Mouse (Mus musculus) intestine, postnatal 0 days (tissue): ENCODE results near the gene Tpgs1. TPM values are rescaled to one million over a fixed set of nuclear protein-coding genes. Genes with fewer than 3 reads are reported as not detected.

Experiments used
- ATAC-seq: fragments of 200-750 bp; cut with Nextera tagmentation; 2 replicates; pipeline ENCODE4 v1.8.0; 2017; ENCODE audit warnings: mild to moderate bottlenecking, moderate TSS enrichment, moderate library complexity
- H3K27ac ChIP-seq: fragments of 300-500 bp; sonication (generic); 2 replicates; pipeline ENCODE4 v1.5.1; 2014; ENCODE audit warnings: mild to moderate bottlenecking, low read depth, low read length, moderate library complexity
- H3K27me3 ChIP-seq: fragments of 300-500 bp; sonication (generic); replicated peaks from 2 replicates; pipeline ENCODE4 v1.6.1; 2014; ENCODE audit warnings: low read length, mixed read lengths; ENCODE audit not compliant: control insufficient read depth, insufficient read depth
- H3K36me3 ChIP-seq: fragments of 300-500 bp; sonication (generic); 2 replicates; pipeline ENCODE4 v1.6.1; 2014; ENCODE audit warnings: mild to moderate bottlenecking, moderate library complexity; ENCODE audit not compliant: control insufficient read depth, insufficient read depth
- H3K4me1 ChIP-seq: fragments of 300-500 bp; sonication (generic); replicated peaks from 2 replicates; pipeline ENCODE4 v1.6.1; 2014; ENCODE audit warnings: antibody characterized with exemption, low read length, mixed read lengths; ENCODE audit not compliant: control insufficient read depth, insufficient read depth
- H3K4me2 ChIP-seq: fragments of 300-500 bp; sonication (generic); replicated peaks from 2 replicates; pipeline ENCODE4 v1.6.1; 2014; ENCODE audit warnings: low read depth, mild to moderate bottlenecking, moderate library complexity
- H3K4me3 ChIP-seq: fragments of 300-500 bp; sonication (generic); 2 replicates; pipeline ENCODE4 v1.5.1; 2014; ENCODE audit warnings: low read depth, low read length
- H3K9ac ChIP-seq: fragments of 300-500 bp; sonication (generic); 2 replicates; pipeline ENCODE4 v1.6.1; 2014; ENCODE audit warnings: mild to moderate bottlenecking, low read depth, low read length
- H3K9me3 ChIP-seq: fragments of 300-500 bp; sonication (generic); 2 replicates; pipeline ENCODE4 v1.6.1; 2016; ENCODE audit warnings: mixed run types; ENCODE audit not compliant: control insufficient read depth
- CTCF ChIP-seq: sonication (generic); IDR thresholded peaks from 2 replicates; pipeline ENCODE4 v1.5.1; 2016; ENCODE audit warnings: low read depth, mild to moderate bottlenecking, control low read depth, antibody characterized with exemption, moderate library complexity
- WGBS: fragments of 180-500 bp; shearing (Covaris S2); extraction: QIAGEN DNeasy Blood & Tissue Kit; methylation state at CpG from one replicate; pipeline ENCODE4 v1.1.7; 2014; 5-methylcytosine and 5-hydroxymethylcytosine counted together
- polyA plus RNA-seq: library from polyadenylated mRNA; unstranded; fragments of >200 nt; fragmentation: Nextera tagmentation; extraction: Ambion mirVana; gene quantifications from 2 replicates; pipeline ENCODE4 v1.2.1, GENCODE M21; 2015

The Tpgs1 gene
- polyA plus RNA-seq, 1 experiment from 2014 or later, result 47.6 TPM

DNA sequence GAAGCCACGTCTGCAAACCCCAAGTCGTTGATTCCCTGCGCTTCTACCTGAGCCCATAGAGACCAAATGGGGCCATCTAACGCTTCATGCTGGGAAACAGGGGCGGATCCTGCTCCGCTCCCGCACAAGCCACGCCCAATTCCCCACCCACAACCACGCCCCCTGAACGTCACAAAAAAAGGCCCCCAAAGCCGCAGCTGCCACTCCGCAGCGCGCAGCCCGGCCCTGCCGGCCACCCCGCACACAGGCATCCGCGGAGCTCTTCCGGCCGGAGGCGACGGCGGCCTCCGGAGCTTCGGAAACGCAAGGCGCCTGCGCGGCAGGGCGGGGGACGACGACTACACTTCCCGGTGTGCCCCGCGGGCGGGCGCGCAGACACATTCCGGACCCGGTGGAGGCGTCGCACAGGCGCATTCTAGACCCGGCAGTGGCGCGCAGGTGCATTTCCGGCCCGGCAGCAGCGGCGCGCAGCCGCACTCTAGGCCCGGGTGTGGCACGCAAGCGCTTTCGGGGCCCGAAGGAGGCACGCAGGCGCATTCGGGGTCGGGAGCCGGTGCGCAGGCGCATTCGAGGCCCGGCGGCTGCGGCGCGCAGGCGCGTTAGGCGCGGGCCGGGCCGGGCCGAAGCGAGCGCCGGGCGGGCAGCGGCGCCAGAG lies 12.5 kb downstream of the Tpgs1 start, which contains the start of gene Cdc34:
Gene Cdc34, plus strand, starts transcription at position 605 of the 655 bp plus-strand sequence.
- ATAC-seq, result peak; percentile 92
- peak within 1 kb of the TSS; percentile 72 for H3K4me3 ChIP-seq
- peak within 1 kb of the TSS; percentile 76 for H3K27ac ChIP-seq
- H3K9ac ChIP-seq, result peak within 1 kb of the TSS; percentile 82
- TF ChIP-seq CTCF, result peak; percentile 63
- no peaks in the 10 kb centered on the region for H3K9me3 ChIP-seq
- H3K4me1 ChIP-seq, result no peaks in the 10 kb centered on the region; the same call in 1 of the 2 replicates
- peak within 1 kb of the TSS; percentile 86 for H3K4me2 ChIP-seq
- H3K36me3 ChIP-seq, result peaks cover 25% of the 10 kb centered on the region
- under 1% methylated on average over 57 of the region's 84 CpGs for WGBS
- no peaks in the 10 kb centered on the region for H3K27me3 ChIP-seq

DNA sequence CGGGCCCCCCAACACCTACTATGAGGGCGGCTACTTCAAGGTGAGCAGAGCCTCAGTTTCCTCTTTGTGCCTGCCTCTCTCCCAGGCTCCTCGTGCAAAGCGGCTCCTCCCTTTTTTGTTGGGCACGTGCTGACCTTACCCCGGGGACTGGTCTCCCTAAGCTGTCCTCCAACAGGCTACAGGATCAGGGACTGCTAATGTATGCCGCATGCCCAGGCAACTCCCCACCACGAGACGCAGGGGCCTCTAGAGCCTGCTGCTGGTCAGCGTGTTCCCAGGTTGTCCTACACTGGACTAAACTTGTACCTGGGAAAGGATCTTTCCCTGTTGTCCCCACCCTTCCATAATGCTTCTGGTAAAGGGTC lies 13.4 kb downstream of the Tpgs1 start:
- Histone ChIP-seq H3K36me3 (peaks cover 33% of the 10 kb centered on the region), H3K4me3 (peak overlapping the region; percentile 72), H3K4me2 (peak overlapping the region; percentile 86), H3K27ac (peak overlapping the region; percentile 76), H3K9ac (peak overlapping the region; percentile 82), H3K27me3 (no peaks in the 10 kb centered on the region), H3K4me1 (no peaks in the 10 kb centered on the region; the same call in 1 of the 2 replicates), H3K9me3 (no peaks in the 10 kb centered on the region)
- ATAC-seq, result 0 out of 2 replicates have a peak, but pooled peaks have one; percentile 2
- WGBS, result 0% methylated on average over 10 of the region's 10 CpGs
- no peak for TF ChIP-seq CTCF

DNA sequence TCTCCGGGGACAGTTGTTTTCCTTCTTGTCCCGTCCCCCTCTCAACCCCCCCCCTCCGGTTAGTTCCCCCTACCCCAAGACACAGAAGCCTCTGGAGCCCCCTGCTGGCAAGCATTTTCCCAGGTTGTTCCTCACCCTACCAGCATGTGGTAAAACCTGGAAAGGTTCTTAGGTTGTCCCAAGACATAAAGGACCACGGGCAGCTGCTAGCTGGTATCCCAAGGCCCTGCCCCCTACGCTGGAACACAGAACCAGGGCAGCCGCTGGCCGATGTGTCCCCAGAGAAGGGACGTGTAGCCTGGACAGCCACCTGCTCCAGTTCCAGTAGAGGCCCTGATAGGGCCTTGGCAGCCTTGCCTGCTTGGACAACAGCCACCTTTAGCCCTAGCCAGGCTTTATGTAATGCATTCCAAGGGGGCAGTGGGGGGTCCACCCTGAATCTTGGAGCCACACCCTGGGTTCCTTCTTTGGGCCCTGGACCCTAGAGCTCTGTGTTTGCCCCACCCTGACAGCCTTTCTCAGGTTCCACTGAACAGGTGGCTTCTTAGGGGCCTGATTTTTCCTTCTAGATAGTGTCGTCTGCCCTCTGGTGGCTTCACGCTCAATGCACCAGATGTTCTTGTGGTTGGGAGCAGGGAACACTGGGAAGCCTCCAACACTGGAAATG lies 13.9 kb downstream of the Tpgs1 start:
- Histone ChIP-seq H3K36me3 (peaks cover 38% of the 10 kb centered on the region), H3K4me2 (peak overlapping the region; percentile 86), H3K4me1 (no peaks in the 10 kb centered on the region; the same call in 1 of the 2 replicates), H3K27me3 (no peaks in the 10 kb centered on the region), H3K27ac (peak overlapping the region; percentile 76), H3K9ac (peak overlapping the region; percentile 82), H3K9me3 (no peaks in the 10 kb centered on the region), H3K4me3 (peak overlapping the region; percentile 72)
- peak; percentile 71 for TF ChIP-seq CTCF
- WGBS, result 2% methylated on average over 10 of the region's 10 CpGs
- 0 out of 2 replicates have a peak, but pooled peaks have one; percentile 7 for ATAC-seq

DNA sequence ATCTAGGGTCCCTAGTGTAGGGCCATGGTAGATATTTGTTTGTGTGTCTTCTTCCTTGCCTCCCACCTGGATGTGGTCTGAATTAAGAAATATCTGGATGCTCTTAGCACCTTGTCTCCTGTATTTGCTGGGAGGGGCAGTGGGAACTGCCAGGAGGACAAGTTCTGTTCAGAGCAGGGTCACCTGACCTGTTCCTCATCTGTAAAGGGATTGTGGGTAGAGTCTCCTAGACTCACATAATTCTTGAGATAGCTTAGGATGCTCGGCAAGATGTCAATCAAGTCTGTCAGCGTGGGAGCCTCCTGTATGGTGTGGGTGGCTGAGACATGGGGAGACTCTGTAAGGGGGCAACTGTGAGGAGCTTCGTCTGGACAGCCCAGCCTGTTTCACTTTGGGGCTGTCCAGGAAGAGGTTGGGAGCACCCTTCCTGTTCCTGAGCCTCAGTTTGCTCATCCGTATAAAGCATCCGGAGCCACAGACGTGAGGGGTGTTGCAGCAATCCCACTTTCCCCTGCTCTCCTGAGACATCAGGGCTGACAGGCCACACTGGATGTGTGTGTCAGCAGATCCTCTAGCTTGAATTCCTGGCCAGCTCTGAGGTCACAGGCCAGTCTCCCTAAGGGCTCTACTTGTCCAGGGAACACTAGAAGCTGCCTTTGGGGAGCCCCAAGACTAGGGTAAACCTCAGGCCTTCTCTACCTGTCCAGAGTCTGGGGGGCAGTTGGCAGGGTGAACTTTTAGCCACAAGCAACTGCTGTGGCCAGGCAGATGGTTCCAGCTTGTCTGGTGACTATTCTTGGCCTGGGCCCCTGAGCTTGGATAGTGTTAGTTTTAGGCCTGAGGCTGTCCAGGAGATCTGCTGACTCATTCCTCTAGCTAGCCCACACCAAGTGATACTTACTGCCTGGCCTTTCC lies 14.8 kb downstream of the Tpgs1 start:
- Histone ChIP-seq H3K36me3 (peaks cover 47% of the 10 kb centered on the region), H3K27me3 (no peaks in the 10 kb centered on the region), H3K27ac (peak overlapping the region; percentile 3; the same call in 1 of the 2 replicates), H3K4me2 (peak overlapping the region; percentile 86), H3K4me3 (peak overlapping the region; percentile 72; the same call in 1 of the 2 replicates), H3K4me1 (no peaks in the 10 kb centered on the region; the same call in 1 of the 2 replicates), H3K9ac (peak overlapping the region; percentile 82; the same call in 1 of the 2 replicates), H3K9me3 (no peaks in the 10 kb centered on the region)
- WGBS, result 69% methylated on average over 6 of the region's 6 CpGs
- no peak for TF ChIP-seq CTCF
- ATAC-seq, result no peak

DNA sequence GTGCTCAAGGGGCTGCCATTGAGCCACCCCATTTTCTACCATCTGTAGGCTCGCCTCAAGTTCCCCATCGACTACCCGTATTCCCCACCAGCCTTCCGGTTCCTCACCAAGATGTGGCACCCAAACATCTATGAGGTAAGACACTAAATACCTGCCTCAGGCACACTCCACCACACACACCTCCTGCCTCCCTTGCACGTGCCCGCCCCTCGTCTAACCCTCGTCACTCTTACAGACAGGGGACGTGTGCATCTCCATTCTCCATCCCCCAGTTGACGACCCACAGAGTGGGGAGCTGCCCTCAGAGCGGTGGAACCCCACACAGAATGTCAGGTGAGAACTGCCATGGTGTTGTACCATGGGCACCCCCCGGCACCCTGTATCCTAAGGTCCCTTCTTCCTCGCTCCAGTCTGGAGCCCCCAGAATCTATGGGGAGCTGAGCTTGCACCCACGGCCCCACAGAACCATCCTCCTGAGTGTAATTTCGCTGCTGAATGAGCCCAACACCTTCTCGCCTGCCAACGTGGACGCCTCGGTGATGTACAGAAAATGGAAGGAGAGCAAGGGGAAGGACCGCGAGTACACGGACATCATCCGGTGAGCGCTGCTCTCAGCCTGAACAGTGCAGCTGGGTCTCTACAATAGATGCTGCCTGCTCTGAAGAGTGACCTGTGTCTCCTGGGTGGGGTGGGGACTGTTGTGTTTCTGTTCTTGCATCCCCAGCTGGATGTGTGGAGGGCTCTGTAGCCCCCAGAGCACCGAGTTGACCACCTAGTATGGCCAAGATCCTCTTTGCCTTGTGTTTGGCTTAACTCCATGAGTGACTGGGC lies 15.8 kb downstream of the Tpgs1 start:
- Histone ChIP-seq H3K4me1 (no peaks in the 10 kb centered on the region; the same call in 1 of the 2 replicates), H3K27me3 (no peaks in the 10 kb centered on the region), H3K4me3 (no peak overlapping the region), H3K27ac (no peak overlapping the region), H3K36me3 (peaks cover 50% of the 10 kb centered on the region), H3K9ac (0 out of 2 replicates have a peak overlapping the region, but pooled peaks have one; percentile 5), H3K4me2 (no peak overlapping the region), H3K9me3 (no peaks in the 10 kb centered on the region)
- TF ChIP-seq CTCF, result no peak
- no peak for ATAC-seq
- WGBS, result 94% methylated on average over 25 of the region's 25 CpGs
